Mouse (Mus musculus) midbrain, embryonic 14.5 days (tissue): Measurements from ENCODE around the gene Fus. TPM values are rescaled to one million over a fixed set of nuclear protein-coding genes. Genes with fewer than 3 reads are reported as not detected.

Experiments
- ATAC-seq: fragments of 200-750 bp; cut with Nextera tagmentation; 2 replicates; pipeline ENCODE4 v1.8.0; 2017; ENCODE audit warnings: moderate number of reproducible peaks, moderate library complexity; ENCODE audit not compliant: low FRiP score, low TSS enrichment
- DNase-seq: peaks from one replicate; pipeline ENCODE4 v3.0.0-alpha.2; 2015
- H3K27ac ChIP-seq: fragments of 300-500 bp; sonication (generic); replicated peaks from 2 replicates; pipeline ENCODE4 v1.5.1; 2014; ENCODE audit warnings: mild to moderate bottlenecking, low read depth, low read length, moderate library complexity
- H3K27me3 ChIP-seq: fragments of 300-500 bp; sonication (generic); 2 replicates; pipeline ENCODE4 v1.6.1; 2014; ENCODE audit warnings: low read length, control low read depth, mixed read lengths; ENCODE audit not compliant: control insufficient read depth, insufficient read depth
- H3K36me3 ChIP-seq: fragments of 300-500 bp; sonication (generic); 2 replicates; pipeline ENCODE4 v1.6.1; 2014; ENCODE audit warnings: low read length, control low read depth; ENCODE audit not compliant: control insufficient read depth, insufficient read depth
- H3K4me1 ChIP-seq: fragments of 300-500 bp; sonication (generic); 2 replicates; pipeline ENCODE4 v1.6.1; 2014; ENCODE audit warnings: mild to moderate bottlenecking, antibody characterized with exemption, low read length, control low read depth; ENCODE audit not compliant: control insufficient read depth, insufficient read depth
- H3K4me2 ChIP-seq: fragments of 300-500 bp; sonication (generic); 2 replicates; pipeline ENCODE4 v1.6.1; 2014; ENCODE audit warnings: mild to moderate bottlenecking, low read length, moderate library complexity
- H3K4me3 ChIP-seq: fragments of 300-500 bp; sonication (generic); replicated peaks from 2 replicates; pipeline ENCODE4 v1.5.1; 2014; ENCODE audit warnings: low read depth, low read length
- H3K9ac ChIP-seq: fragments of 300-500 bp; sonication (generic); replicated peaks from 2 replicates; pipeline ENCODE4 v1.6.1; 2014; ENCODE audit warnings: mild to moderate bottlenecking, low read length, moderate library complexity
- H3K9me3 ChIP-seq: fragments of 300-500 bp; sonication (generic); 2 replicates; pipeline ENCODE4 v1.6.1; 2016; ENCODE audit warnings: low read length, control low read depth, mixed read lengths; ENCODE audit not compliant: control insufficient read depth
- WGBS: fragments of 180-500 bp; shearing (Covaris S2); extraction: QIAGEN DNeasy Blood & Tissue Kit; methylation state at CpG from one replicate; pipeline ENCODE4 v1.1.7; 2014; 5-methylcytosine and 5-hydroxymethylcytosine counted together
- polyA plus RNA-seq: library from polyadenylated mRNA; unstranded; fragments of >200 nt; fragmentation: Nextera tagmentation; extraction: Ambion mirVana; gene quantifications from 2 replicates; pipeline ENCODE4 v1.2.1, GENCODE M21; 2014

Fus gene
- polyA plus RNA-seq, 1 experiment from 2014 or later = 47.9 TPM

- Histone ChIP-seq H3K4me3 (peak overlapping the region; percentile 100), H3K9me3 (no peaks in the 10 kb centered on the region), H3K36me3 (peaks cover 19% of the 10 kb centered on the region), H3K27me3 (no peaks in the 10 kb centered on the region), H3K4me2 (peak overlapping the region; percentile 69), H3K27ac (peak overlapping the region; percentile 98), H3K4me1 (peaks cover 16% of the 10 kb centered on the region), H3K9ac (peak overlapping the region; percentile 95)
- peak; percentile 38 for DNase-seq
- WGBS = 10% methylated on average over 10 of the region's 10 CpGs
- peak; percentile 22 for ATAC-seq
These were observed 812 bp upstream of the Fus start for GRCm38 (mm10) chr7:127966371-127966918.

- Histone ChIP-seq H3K4me2 (peak overlapping the region; percentile 88), H3K27me3 (no peaks in the 10 kb centered on the region), H3K4me1 (peaks cover 16% of the 10 kb centered on the region), H3K9me3 (no peaks in the 10 kb centered on the region), H3K4me3 (peak overlapping the region; percentile 100), H3K9ac (peak overlapping the region; percentile 95), H3K27ac (peak overlapping the region; percentile 98), H3K36me3 (peaks cover 36% of the 10 kb centered on the region)
- peak; percentile 44; the same call in 1 of the 2 replicates for ATAC-seq
- under 1% methylated on average over 42 of the region's 42 CpGs for WGBS
- DNase-seq = peak; percentile 91
These were observed 918 bp downstream of the Fus start for GRCm38 (mm10) chr7:127967922-127968828.

DNA sequence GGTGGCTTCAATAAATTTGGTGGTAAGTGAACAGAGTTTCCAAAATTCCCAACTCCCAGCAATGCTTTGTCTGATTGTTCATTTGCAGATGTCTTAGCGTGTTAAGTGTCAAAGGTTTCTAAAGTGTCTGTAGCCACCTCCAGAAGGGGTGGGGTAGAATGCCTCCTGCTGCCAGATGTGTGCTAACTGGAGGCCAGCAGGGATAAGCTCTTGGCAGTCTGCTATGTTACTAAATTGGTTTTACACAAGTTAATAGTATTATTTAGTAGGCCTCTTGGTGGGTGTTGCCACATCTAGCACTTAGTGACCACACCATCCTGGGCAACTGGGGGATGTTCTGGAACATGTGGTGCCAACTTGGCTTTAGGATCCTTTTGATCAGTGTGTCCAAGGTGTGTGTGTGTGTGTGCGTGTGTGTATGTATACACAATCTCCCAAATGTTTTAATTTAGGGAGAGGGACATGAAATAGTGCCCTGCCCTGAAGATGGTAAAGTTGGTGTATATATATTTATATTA, 7.2 kb downstream of the Fus start:
- ATAC-seq (no peak), DNase-seq (no peak)
- H3K27ac ChIP-seq = no peak overlapping the region
- 93% methylated on average over 2 of the region's 2 CpGs for WGBS
- H3K9me3 ChIP-seq = no peaks in the 10 kb centered on the region
- H3K27me3 ChIP-seq = no peaks in the 10 kb centered on the region
- no peak overlapping the region for H3K4me2 ChIP-seq
- H3K4me3 ChIP-seq = no peak overlapping the region
- peaks cover 96% of the 10 kb centered on the region for H3K36me3 ChIP-seq
- peaks cover 3% of the 10 kb centered on the region for H3K4me1 ChIP-seq
- H3K9ac ChIP-seq = no peak overlapping the region

GRCm38 (mm10) chr7:127978856-127979255, 11.6 kb downstream of the Fus start:
- no peak for ATAC-seq
- no peak for DNase-seq
- Histone ChIP-seq H3K4me3 (no peak overlapping the region), H3K27ac (no peak overlapping the region), H3K4me2 (no peak overlapping the region), H3K36me3 (peaks cover 98% of the 10 kb centered on the region), H3K4me1 (no peaks in the 10 kb centered on the region), H3K9me3 (no peaks in the 10 kb centered on the region), H3K9ac (no peak overlapping the region), H3K27me3 (no peaks in the 10 kb centered on the region)
- 97% methylated on average over 2 of the region's 2 CpGs for WGBS

DNA sequence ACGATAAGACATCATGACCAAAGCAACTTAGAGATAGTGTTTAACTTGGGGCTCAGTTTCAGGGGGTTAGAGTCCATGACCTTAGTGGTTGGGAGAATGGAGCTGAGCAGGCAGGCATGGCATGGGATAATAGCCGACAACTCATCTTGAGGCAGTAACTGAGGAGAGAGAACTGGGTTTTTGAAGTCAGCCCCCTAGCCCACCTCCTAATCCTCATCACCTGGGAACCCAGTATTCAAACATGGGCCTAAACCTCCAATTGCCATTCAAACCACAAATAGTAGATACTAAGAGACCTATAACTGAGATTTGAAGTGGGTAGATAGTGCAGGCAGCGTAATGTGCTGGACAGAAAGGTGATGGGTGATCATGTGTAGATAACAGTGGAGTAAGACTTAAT, 13.3 kb downstream of the Fus start:
- Histone ChIP-seq H3K4me2 (no peak overlapping the region), H3K9me3 (no peaks in the 10 kb centered on the region), H3K36me3 (peaks cover 98% of the 10 kb centered on the region), H3K4me3 (no peak overlapping the region), H3K9ac (no peak overlapping the region), H3K27me3 (no peaks in the 10 kb centered on the region), H3K4me1 (no peaks in the 10 kb centered on the region), H3K27ac (no peak overlapping the region)
- ATAC-seq = no peak
- WGBS = 92% methylated on average over 3 of the region's 3 CpGs
- DNase-seq = no peak

DNA sequence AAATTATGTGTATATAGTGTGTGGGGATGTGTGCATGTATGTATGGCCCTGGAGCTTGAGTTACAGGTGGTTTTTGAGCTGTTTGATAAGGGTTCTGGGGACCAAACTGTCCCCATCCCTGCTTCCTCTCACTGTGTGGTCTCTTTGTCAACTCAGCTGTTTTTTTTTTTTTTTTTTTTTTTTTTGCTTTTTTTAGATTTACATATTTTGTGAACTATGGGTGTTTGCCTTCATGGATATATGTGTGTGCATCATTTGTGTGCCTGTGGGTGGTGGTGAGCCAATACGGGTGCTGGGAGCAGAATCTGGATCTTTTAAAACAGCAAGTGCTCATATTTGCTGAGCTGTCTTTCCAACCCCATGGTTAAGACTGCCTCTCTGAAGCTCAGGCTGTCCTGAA, 21.6 kb downstream of the Fus start:
- no peak overlapping the region for H3K4me2 ChIP-seq
- H3K9ac ChIP-seq = no peak overlapping the region
- no peaks in the 10 kb centered on the region for H3K9me3 ChIP-seq
- DNase-seq (no peak), ATAC-seq (no peak)
- H3K27ac ChIP-seq = no peak overlapping the region
- 95% methylated on average over 1 of the region's 1 CpGs for WGBS
- no peaks in the 10 kb centered on the region for H3K4me1 ChIP-seq
- H3K27me3 ChIP-seq = no peaks in the 10 kb centered on the region
- peaks cover 66% of the 10 kb centered on the region for H3K36me3 ChIP-seq
- H3K4me3 ChIP-seq = no peak overlapping the region

- DNase-seq (peak; percentile 85), ATAC-seq (peak; percentile 34; the same call in 1 of the 2 replicates)
- Histone ChIP-seq H3K9me3 (no peaks in the 10 kb centered on the region), H3K9ac (no peak overlapping the region), H3K4me3 (no peak overlapping the region), H3K4me2 (no peak overlapping the region), H3K27ac (no peak overlapping the region), H3K27me3 (no peaks in the 10 kb centered on the region), H3K36me3 (peaks cover 36% of the 10 kb centered on the region), H3K4me1 (no peaks in the 10 kb centered on the region)
- 49% methylated on average over 6 of the region's 6 CpGs for WGBS
These were observed 24.6 kb downstream of the Fus start for GRCm38 (mm10) chr7:127991643-127992487.

- Histone ChIP-seq H3K4me3 (no peak overlapping the region), H3K4me1 (no peaks in the 10 kb centered on the region), H3K27ac (no peak overlapping the region), H3K9ac (no peak overlapping the region), H3K36me3 (peaks cover 29% of the 10 kb centered on the region), H3K4me2 (no peak overlapping the region), H3K27me3 (no peaks in the 10 kb centered on the region), H3K9me3 (no peaks in the 10 kb centered on the region)
- WGBS = 55% methylated on average over 5 of the region's 5 CpGs
- no peak for DNase-seq
- no peak for ATAC-seq
These were observed 25.5 kb downstream of the Fus start for GRCm38 (mm10) chr7:127992488-127993340.
